Mouse (Mus musculus) kidney, embryonic 14.5 days (tissue): ENCODE measurements at regions not wholly inside any gene's neighbourhood (a gene's known extent, or its start where the extent isn't known, plus 50 kb on each side); places are given as distances from the start of the nearest gene placed in this dataset.

ENCODE experiments used
- ATAC-seq: fragments of 200-750 bp; cut with Nextera tagmentation; 2 replicates; pipeline ENCODE4 v1.8.0; 2017; ENCODE audit warnings: moderate number of reproducible peaks, mild to moderate bottlenecking, moderate TSS enrichment, moderate library complexity; ENCODE audit not compliant: low FRiP score, low TSS enrichment
- H3K27ac ChIP-seq: fragments of 300-500 bp; sonication (generic); 2 replicates; pipeline ENCODE4 v1.5.1; 2014; ENCODE audit warnings: low read depth, mild to moderate bottlenecking, low read length, moderate library complexity, mixed read lengths
- H3K27me3 ChIP-seq: fragments of 300-500 bp; sonication (generic); 2 replicates; pipeline ENCODE4 v1.6.1; 2014; ENCODE audit warnings: mild to moderate bottlenecking, low read length; ENCODE audit not compliant: control insufficient read depth, insufficient read depth
- H3K36me3 ChIP-seq: fragments of 300-500 bp; sonication (generic); 2 replicates; pipeline ENCODE4 v1.6.1; 2014; ENCODE audit warnings: low read length, mixed read lengths; ENCODE audit not compliant: control insufficient read depth, insufficient read depth
- H3K4me1 ChIP-seq: fragments of 300-500 bp; sonication (generic); 2 replicates; pipeline ENCODE4 v1.6.1; 2014; ENCODE audit warnings: low read length, mixed read lengths; ENCODE audit not compliant: control insufficient read depth, insufficient read depth
- H3K4me2 ChIP-seq: fragments of 300-500 bp; sonication (generic); replicated peaks from 2 replicates; pipeline ENCODE4 v1.6.1; 2014; ENCODE audit warnings: low read depth, mild to moderate bottlenecking, low read length
- H3K4me3 ChIP-seq: fragments of 300-500 bp; sonication (generic); 2 replicates; pipeline ENCODE4 v1.5.1; 2014; ENCODE audit warnings: mild to moderate bottlenecking, low read length
- H3K9ac ChIP-seq: fragments of 300-500 bp; sonication (generic); 2 replicates; pipeline ENCODE4 v1.6.1; 2014; ENCODE audit warnings: low read depth, mild to moderate bottlenecking, low read length, moderate library complexity
- H3K9me3 ChIP-seq: fragments of 300-500 bp; sonication (generic); 2 replicates; pipeline ENCODE4 v1.6.1; 2016; ENCODE audit warnings: low read length; ENCODE audit not compliant: control insufficient read depth
- WGBS: fragments of 180-500 bp; shearing (Covaris S2); extraction: QIAGEN DNeasy Blood & Tissue Kit; methylation state at CpG from one replicate; pipeline ENCODE4 v1.1.7; 2014; 5-methylcytosine and 5-hydroxymethylcytosine counted together

GRCm38 (mm10) chr9:98164489-98164888 lies 122.7 kb upstream of the Nmnat3 start:
- 49% methylated on average over 5 of the region's 5 CpGs for WGBS
- Histone ChIP-seq H3K9ac (no peak overlapping the region), H3K4me1 (no peaks in the 10 kb centered on the region), H3K4me3 (no peak overlapping the region), H3K4me2 (no peak overlapping the region), H3K27me3 (no peaks in the 10 kb centered on the region), H3K27ac (no peak overlapping the region), H3K36me3 (no peaks in the 10 kb centered on the region), H3K9me3 (no peaks in the 10 kb centered on the region)
- no peak for ATAC-seq

DNA sequence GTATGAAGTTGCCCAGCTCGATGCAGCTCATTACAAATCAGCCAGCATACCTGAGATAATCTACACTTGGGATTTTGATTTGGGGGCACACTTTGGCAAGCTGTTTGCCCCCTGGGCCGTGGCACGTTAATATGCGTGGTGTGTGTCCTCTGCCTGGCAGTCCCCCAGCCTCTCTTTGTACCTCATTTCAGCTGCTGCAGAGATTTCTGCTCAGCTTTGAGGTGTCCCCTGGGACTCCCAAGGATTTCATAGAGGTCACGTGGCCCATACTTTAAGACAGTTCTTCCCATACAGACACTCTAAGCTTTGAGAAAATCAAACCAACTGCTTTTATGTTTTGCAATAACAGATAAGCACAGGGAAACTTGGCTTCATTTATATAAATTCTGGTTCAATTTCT lies 113.2 kb upstream of the Nmnat3 start:
- Histone ChIP-seq H3K9me3 (no peaks in the 10 kb centered on the region), H3K27ac (no peak overlapping the region), H3K27me3 (no peaks in the 10 kb centered on the region), H3K4me1 (no peaks in the 10 kb centered on the region), H3K9ac (no peak overlapping the region), H3K36me3 (no peaks in the 10 kb centered on the region), H3K4me2 (no peak overlapping the region), H3K4me3 (no peak overlapping the region)
- WGBS = 84% methylated on average over 5 of the region's 5 CpGs
- no peak for ATAC-seq

DNA sequence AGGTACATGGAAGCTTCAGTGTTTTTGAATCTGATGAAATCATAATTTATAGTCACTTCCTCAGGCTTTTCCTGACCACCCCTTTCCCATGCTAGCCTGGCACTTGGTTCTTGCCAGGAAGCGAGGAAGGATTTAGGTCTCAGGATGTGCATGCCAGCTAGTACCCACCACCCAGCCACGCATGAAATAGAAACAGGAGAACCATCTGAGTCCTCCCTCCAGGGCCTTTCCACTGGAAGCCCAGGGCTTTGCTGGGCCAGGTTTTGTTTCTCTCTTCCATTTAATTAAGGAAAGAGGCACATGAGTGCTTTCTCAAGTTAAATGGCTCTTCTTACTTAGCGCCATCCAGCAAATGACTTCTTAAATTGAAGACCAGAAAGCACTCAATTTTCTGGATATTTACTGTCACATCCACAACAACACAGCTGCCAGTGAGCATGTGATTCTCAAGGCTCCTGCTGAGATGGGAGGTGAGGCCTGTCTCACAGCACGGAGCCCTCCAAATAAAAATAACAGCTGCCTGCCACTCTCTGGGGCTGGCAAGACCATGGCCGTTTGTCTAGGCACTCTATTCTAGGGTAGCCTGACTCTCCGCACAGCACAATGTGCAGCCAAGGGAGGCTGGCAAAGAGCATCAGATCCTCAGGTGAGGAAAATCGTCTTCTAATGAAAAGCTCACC lies 110.4 kb upstream of the Nmnat3 start:
- H3K27me3 ChIP-seq = no peaks in the 10 kb centered on the region
- H3K9ac ChIP-seq = no peak overlapping the region
- no peak overlapping the region for H3K4me2 ChIP-seq
- H3K36me3 ChIP-seq = no peaks in the 10 kb centered on the region
- H3K9me3 ChIP-seq = no peaks in the 10 kb centered on the region
- no peak overlapping the region for H3K27ac ChIP-seq
- 58% methylated on average over 7 of the region's 7 CpGs for WGBS
- no peaks in the 10 kb centered on the region for H3K4me1 ChIP-seq
- no peak overlapping the region for H3K4me3 ChIP-seq
- ATAC-seq = no peak

DNA sequence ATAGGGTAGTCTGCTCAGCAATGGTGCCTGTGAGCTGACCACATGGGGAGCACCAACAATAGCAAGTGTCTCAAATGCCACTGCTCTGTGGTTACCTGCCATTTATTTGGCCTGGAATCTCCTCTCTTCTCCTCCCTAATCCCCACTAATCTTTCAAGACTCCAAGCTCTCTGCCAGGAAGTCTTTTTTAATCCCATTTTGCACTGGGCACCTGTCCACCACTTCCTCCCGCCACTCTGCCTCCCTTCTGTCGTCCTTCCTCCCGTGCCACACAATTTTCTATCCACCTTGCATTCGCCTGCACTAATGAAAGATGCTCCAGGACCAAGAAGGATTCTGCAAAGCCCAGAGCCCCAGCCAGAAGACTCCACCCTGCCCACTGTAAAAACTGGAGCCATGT lies 106.5 kb upstream of the Nmnat3 start:
- H3K4me2 ChIP-seq = no peak overlapping the region
- ATAC-seq = no peak
- H3K36me3 ChIP-seq = no peaks in the 10 kb centered on the region
- H3K4me1 ChIP-seq = no peaks in the 10 kb centered on the region
- H3K27ac ChIP-seq = no peak overlapping the region
- WGBS = 74% methylated on average over 4 of the region's 4 CpGs
- no peaks in the 10 kb centered on the region for H3K9me3 ChIP-seq
- no peaks in the 10 kb centered on the region for H3K27me3 ChIP-seq
- no peak overlapping the region for H3K9ac ChIP-seq
- no peak overlapping the region for H3K4me3 ChIP-seq

- no peaks in the 10 kb centered on the region for H3K36me3 ChIP-seq
- WGBS = 74% methylated on average over 10 of the region's 10 CpGs
- H3K9me3 ChIP-seq = no peaks in the 10 kb centered on the region
- no peak overlapping the region for H3K4me2 ChIP-seq
- no peak overlapping the region for H3K9ac ChIP-seq
- no peak overlapping the region for H3K27ac ChIP-seq
- no peak overlapping the region for H3K4me3 ChIP-seq
- H3K27me3 ChIP-seq = no peaks in the 10 kb centered on the region
- H3K4me1 ChIP-seq = no peaks in the 10 kb centered on the region
- no peak for ATAC-seq
These were observed 100.4 kb upstream of the Nmnat3 start for GRCm38 (mm10) chr9:98186757-98187300.

DNA sequence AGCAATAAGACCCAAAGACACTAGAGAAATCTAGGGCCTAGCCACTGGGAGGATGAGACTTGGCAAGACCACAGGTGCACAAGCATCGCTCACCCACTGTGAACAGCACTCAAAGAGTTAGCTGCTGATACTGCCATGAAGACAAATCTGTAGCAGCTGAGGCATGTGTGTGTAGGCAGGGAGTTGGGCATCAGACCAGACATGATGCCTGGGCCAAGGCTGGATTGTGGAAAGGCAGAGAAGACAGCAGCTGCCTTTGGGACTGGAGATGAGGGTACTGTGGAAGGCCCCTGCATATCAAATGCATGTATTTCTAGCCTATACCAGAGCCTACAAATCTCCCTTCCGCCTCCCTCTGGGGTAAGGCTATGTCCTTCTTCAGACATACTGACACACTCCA lies 92.9 kb upstream of the Nmnat3 start:
- Histone ChIP-seq H3K9ac (no peak overlapping the region), H3K27ac (no peak overlapping the region), H3K36me3 (no peaks in the 10 kb centered on the region), H3K4me3 (no peak overlapping the region), H3K4me1 (no peaks in the 10 kb centered on the region), H3K4me2 (no peak overlapping the region), H3K27me3 (no peaks in the 10 kb centered on the region), H3K9me3 (no peaks in the 10 kb centered on the region)
- no peak for ATAC-seq
- 93% methylated on average over 2 of the region's 2 CpGs for WGBS

- Histone ChIP-seq H3K4me2 (no peak overlapping the region), H3K9ac (no peak overlapping the region), H3K4me1 (no peaks in the 10 kb centered on the region), H3K27ac (no peak overlapping the region), H3K9me3 (no peaks in the 10 kb centered on the region), H3K4me3 (no peak overlapping the region), H3K27me3 (no peaks in the 10 kb centered on the region), H3K36me3 (no peaks in the 10 kb centered on the region)
- WGBS = 30% methylated on average over 2 of the region's 2 CpGs
- peak; percentile 84 for ATAC-seq
These were observed 68.4 kb upstream of the Nmnat3 start for GRCm38 (mm10) chr9:98218824-98219223.

GRCm38 (mm10) chr9:98220367-98220766 lies 66.9 kb upstream of the Nmnat3 start:
- Histone ChIP-seq H3K27me3 (no peaks in the 10 kb centered on the region), H3K4me3 (no peak overlapping the region), H3K4me1 (no peaks in the 10 kb centered on the region), H3K4me2 (no peak overlapping the region), H3K9ac (no peak overlapping the region), H3K9me3 (no peaks in the 10 kb centered on the region), H3K36me3 (no peaks in the 10 kb centered on the region), H3K27ac (no peak overlapping the region)
- WGBS = 85% methylated on average over 8 of the region's 8 CpGs
- no peak for ATAC-seq

DNA sequence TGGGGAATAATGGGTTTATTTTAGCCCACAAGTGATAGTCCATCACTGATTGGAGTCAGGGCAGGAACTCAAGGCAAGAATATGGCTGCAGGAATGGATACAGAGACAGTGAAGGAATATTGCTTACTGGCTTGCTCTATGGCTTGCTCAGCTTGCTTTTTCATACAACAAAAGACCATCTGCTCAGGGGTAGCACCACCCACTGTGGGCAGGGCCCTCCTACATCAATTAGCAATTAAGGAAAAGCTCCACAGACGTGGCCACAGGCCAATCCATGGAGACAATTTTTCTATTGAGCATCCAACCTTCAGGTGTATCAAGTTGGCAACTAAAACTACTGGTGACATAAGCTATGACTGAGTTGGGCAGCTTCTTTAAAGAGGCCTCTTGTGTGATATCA lies 65.5 kb upstream of the Nmnat3 start:
- 45% methylated on average over 1 of the region's 1 CpGs for WGBS
- no peak overlapping the region for H3K27ac ChIP-seq
- H3K4me1 ChIP-seq = no peaks in the 10 kb centered on the region

More for the DNA sequence above, 65.5 kb upstream of the Nmnat3 start:
- no peak for ATAC-seq
- H3K4me2 ChIP-seq = no peak overlapping the region
- H3K27me3 ChIP-seq = no peaks in the 10 kb centered on the region
- no peaks in the 10 kb centered on the region for H3K36me3 ChIP-seq
- H3K9ac ChIP-seq = no peak overlapping the region
- no peaks in the 10 kb centered on the region for H3K9me3 ChIP-seq
- no peak overlapping the region for H3K4me3 ChIP-seq
